10 mouse cellular contexts compared by ENCODE assay signal in genomic region chr3:102165536-102166286, GRCm38 (mm10). TPM values are rescaled to one million over a fixed set of nuclear protein-coding genes. Genes with fewer than 3 reads are reported as not detected.
DNase-seq lines count a peak whose midpoint lies in the region; ATAC-seq and TF ChIP-seq lines count a peak whose summit lies in the region.
"Had no signal": no experiment of that assay in that cellular context is flagged by ENCODE, and none has a peak within 500 bp of the region (broad histone marks: within the 10 kb centered on the region; RNA-seq: fewer than 3 reads in every experiment).

No protein-coding gene starts in this region.

- TF ChIP-seq POLR2A in MEL (IDR thresholded peaks at IDR 0.05; ENCODE audit: control insufficient read depth in 1 of 2, insufficient read depth in 1 of 2, low read depth in 1 of 2, low read length in 2 of 2, poor library complexity in 1 of 2) = peak; percentile 5 to 52; a peak in 1 of 4 replicates

- H3K27ac ChIP-seq in heart, embryonic 13.5 days (replicated peaks) = peak overlapping the region; percentile 73
- peak overlapping the region; percentile 98 for H3K27ac ChIP-seq in MEL (ENCODE audit: control insufficient read depth, low read depth, low read length)

- no peaks in the 10 kb centered on the region for H3K9me3 ChIP-seq in heart, embryonic 13.5 days
- no peaks in the 10 kb centered on the region for H3K9me3 ChIP-seq in MEL (replicated peaks; ENCODE audit: insufficient read depth, low read length)

- no peak for TF ChIP-seq CTCF in MEL (IDR thresholded peaks at IDR 0.05 in 2 of 3, conservative IDR thresholded peaks at IDR 0.05 in 1 of 3; ENCODE audit: control insufficient read depth in 1 of 3, insufficient read depth in 1 of 3, low read depth in 2 of 3, low read length in 3 of 3, poor library complexity in 1 of 3, severe bottlenecking in 1 of 3)

- peak; percentile 57 for ATAC-seq in heart, embryonic 13.5 days (ENCODE audit: extremely low read depth, insufficient number of reproducible peaks, low FRiP score, low TSS enrichment)
- peak; percentile 86 for ATAC-seq in erythroid progenitor cell, adult 5-6 weeks (replicated peaks; ENCODE audit: low FRiP score, poor library complexity, severe bottlenecking)
- ATAC-seq in megakaryocyte-erythroid progenitor cell, adult 5-6 weeks (replicated peaks; ENCODE audit: low FRiP score, low TSS enrichment, poor library complexity, severe bottlenecking) = peak; percentile 94

- H3K9ac ChIP-seq in heart, embryonic 13.5 days = peak overlapping the region; percentile 37; the same call in 1 of the 2 replicates
- H3K9ac ChIP-seq in MEL (ENCODE audit: control insufficient read depth, low read depth, low read length, poor library complexity, severe bottlenecking) = peak overlapping the region; percentile 76

- peak; percentile 98 for TF ChIP-seq EP300 in MEL (IDR thresholded peaks at IDR 0.05; ENCODE audit: low read depth in 1 of 2, low read length in 2 of 2)

- peaks cover 2% of the 10 kb centered on the region; the same call in 1 of the 2 replicates for H3K79me2 ChIP-seq in MEL (ENCODE audit: control insufficient read depth, insufficient read depth, low read length, poor library complexity)

- H3K4me2 ChIP-seq in heart, embryonic 13.5 days = peak overlapping the region; percentile 52

- H3K36me3 ChIP-seq in heart, embryonic 13.5 days = peaks cover 56% of the 10 kb centered on the region
- peaks cover 0 to 40% of the 10 kb centered on the region in 2 experiments; a peak in 2 of 4 replicates for H3K36me3 ChIP-seq in MEL (ENCODE audit: control insufficient read depth in 1 of 2, insufficient read depth in 2 of 2, low read length in 2 of 2)

- peaks cover 58% of the 10 kb centered on the region for H3K4me1 ChIP-seq in heart, embryonic 13.5 days
- H3K4me1 ChIP-seq in MEL (ENCODE audit: control insufficient read depth in 1 of 2, insufficient read depth in 2 of 2, low read length in 2 of 2) = peaks cover 6 to 40% of the 10 kb centered on the region in 2 experiments

- DNase-seq in heart, postnatal 10 days = no peak
- DNase-seq in MEL (ENCODE audit: low read depth, low spot score) = peak; percentile 98
- DNase-seq in ovary, postnatal 10 days (ENCODE audit: low spot score) = no peak
- no peak for DNase-seq in left cerebral cortex, adult 11 months (ENCODE audit: low spot score)
- no peak for DNase-seq in cerebellum, adult 11 months
- DNase-seq: layer of hippocampus, postnatal 36 days had no signal

- no peaks in the 10 kb centered on the region for H3K27me3 ChIP-seq in heart, embryonic 13.5 days (replicated peaks)
- no peaks in the 10 kb centered on the region for H3K27me3 ChIP-seq in MEL (ENCODE audit: control insufficient read depth in 1 of 2, insufficient read depth in 2 of 2, low read length in 2 of 2)
- H3K27me3 ChIP-seq: CH12.LX had no signal

- intact Hi-C loops in heart, postnatal 10 days (cut with DNase I) = loop anchor here (5.0 kb wide), 2 partner anchors 37 to 83 kb away; partner anchors contain the start of gene Vangl1

- TF ChIP-seq RAD21 in MEL (IDR thresholded peaks at IDR 0.05; ENCODE audit: low read depth, low read length) = no peak

- H3K4me3 ChIP-seq in heart, embryonic 13.5 days = peak overlapping the region; percentile 34
- H3K4me3 ChIP-seq in MEL (ENCODE audit: control insufficient read depth in 1 of 2, insufficient read depth in 1 of 2, low read depth in 2 of 2, low read length in 2 of 2) = peak overlapping the region; percentile 49 to 65

- 59% methylated on average over 21 of the region's 21 CpGs for WGBS in heart, embryonic 13.5 days

TF ChIP-seq in MEL, 35 proteins besides CTCF, POLR2A, EP300 and RAD21:
- TF ChIP-seq MAFK (IDR thresholded peaks at IDR 0.05; ENCODE audit: borderline replicate concordance, low read depth, low read length) = no peak
- TF ChIP-seq TBP (IDR thresholded peaks at IDR 0.05; ENCODE audit: low read depth, low read length) = 0 out of 2 replicates have a peak, but pooled peaks have one; percentile 49
- TF ChIP-seq GABPA (IDR thresholded peaks at IDR 0.05; ENCODE audit: low read depth, low read length) = no peak
- peak; percentile 49; the same call in 1 of the 2 replicates for TF ChIP-seq MYC (IDR thresholded peaks at IDR 0.05; ENCODE audit: low read depth, low read length)
- TF ChIP-seq POLR2AphosphoS5 (IDR thresholded peaks at IDR 0.05; ENCODE audit: borderline replicate concordance, low read depth, low read length) = no peak
- TF ChIP-seq POLR2AphosphoS2 (IDR thresholded peaks at IDR 0.05; ENCODE audit: low read length) = no peak
- 0 out of 2 replicates have a peak, but pooled peaks have one; percentile 12 for TF ChIP-seq JUND (IDR thresholded peaks at IDR 0.05; ENCODE audit: low read depth, low read length)
- no peak for TF ChIP-seq UBTF (IDR thresholded peaks at IDR 0.05; ENCODE audit: borderline replicate concordance, insufficient read depth, low read depth, low read length)
- TF ChIP-seq TCF12 (IDR thresholded peaks at IDR 0.05; ENCODE audit: low read depth, low read length) = peak; percentile 99
- TF ChIP-seq ETS1 (IDR thresholded peaks at IDR 0.05; ENCODE audit: low read depth, low read length) = peak; percentile 85
- peak; percentile 81; the same call in 1 of the 2 replicates for TF ChIP-seq MAZ (IDR thresholded peaks at IDR 0.05; ENCODE audit: low read depth, low read length)
- TF ChIP-seq NELFE (IDR thresholded peaks at IDR 0.05; ENCODE audit: low read depth, low read length) = 0 out of 2 replicates have a peak, but pooled peaks have one; percentile 31
- no peak; the same call in none of the 2 replicates for TF ChIP-seq MXI1 (IDR thresholded peaks at IDR 0.05; ENCODE audit: low read depth, low read length)
- 0 out of 2 replicates have a peak, but pooled peaks have one; percentile 26 for TF ChIP-seq ZMIZ1 (IDR thresholded peaks at IDR 0.05; ENCODE audit: low read depth, low read length)
- TF ChIP-seq MEF2A (IDR thresholded peaks at IDR 0.05; ENCODE audit: extremely low read depth, insufficient replicate concordance, low read depth, low read length, poor library complexity, severe bottlenecking) = no peak
- peak; percentile 63 for TF ChIP-seq BHLHE40 (IDR thresholded peaks at IDR 0.05; ENCODE audit: borderline replicate concordance, low read depth, low read length)
- peak; percentile 61; the same call in 1 of the 2 replicates for TF ChIP-seq SIN3A (IDR thresholded peaks at IDR 0.05; ENCODE audit: low read length)
- 0 out of 2 replicates have a peak, but pooled peaks have one; percentile 16 for TF ChIP-seq HCFC1 (IDR thresholded peaks at IDR 0.05; ENCODE audit: low read depth, low read length)
- TF ChIP-seq CHD2 (IDR thresholded peaks at IDR 0.05; ENCODE audit: low read length) = no peak
- TF ChIP-seq ZNF384 (IDR thresholded peaks at IDR 0.05; ENCODE audit: low read depth, low read length) = peak; percentile 95
- TF ChIP-seq ELF1 (IDR thresholded peaks at IDR 0.05; ENCODE audit: low read depth, low read length) = no peak
- TF ChIP-seq MYB (IDR thresholded peaks at IDR 0.05; ENCODE audit: low read depth, low read length) = no peak
- TF ChIP-seq KAT2A (conservative IDR thresholded peaks at IDR 0.05; ENCODE audit: low read depth, low read length) = no peak
- TF ChIP-seq USF2 (IDR thresholded peaks at IDR 0.05; ENCODE audit: borderline replicate concordance in 1 of 2, insufficient read depth in 1 of 2, low read depth in 1 of 2, low read length in 2 of 2) = no peak
- peak; percentile 98 for TF ChIP-seq TAL1 (IDR thresholded peaks at IDR 0.05; ENCODE audit: low read length)
- no peak for TF ChIP-seq USF1 (IDR thresholded peaks at IDR 0.05; ENCODE audit: low read depth, low read length)
- TF ChIP-seq CHD1 (IDR thresholded peaks at IDR 0.05; ENCODE audit: low read depth, low read length) = no peak
- TF ChIP-seq MAX (IDR thresholded peaks at IDR 0.05; ENCODE audit: low read length) = no peak
- no peak for TF ChIP-seq ZC3H11A (IDR thresholded peaks at IDR 0.05; ENCODE audit: low read depth, low read length)
- TF ChIP-seq ZKSCAN1 (IDR thresholded peaks at IDR 0.05; ENCODE audit: low read depth, low read length) = no peak
- TF ChIP-seq GATA1 (IDR thresholded peaks at IDR 0.05; ENCODE audit: low read depth, low read length) = peak; percentile 99
- TF ChIP-seq E2F4 (IDR thresholded peaks at IDR 0.05; ENCODE audit: borderline replicate concordance, low read depth, low read length) = no peak
- peak; percentile 86 for TF ChIP-seq RCOR1 (IDR thresholded peaks at IDR 0.05; ENCODE audit: low read depth, low read length)
- TF ChIP-seq SMC3 (IDR thresholded peaks at IDR 0.05; ENCODE audit: low read depth, low read length) = no peak
- peak; percentile 58; the same call in 1 of the 2 replicates for TF ChIP-seq NRF1 (IDR thresholded peaks at IDR 0.05; ENCODE audit: insufficient read depth, low read depth, low read length, poor library complexity, severe bottlenecking)

RNA-seq across cellular contexts. Expression of gene Vangl1, which starts 38.8 kb away (rescaled TPM):
- polyA plus RNA-seq in heart, embryonic 13.5 days (2015; fragmentation: Nextera tagmentation; extraction: Ambion mirVana) = 19.2 and 24.0 TPM in 2 replicates
- total RNA-seq in heart, postnatal 10 days (2021) = 10 to 100 TPM; 24.2 to 25.3 TPM
- total RNA-seq in MEL (2012; rRNA removed) = 6.5 and 6.8 TPM in 2 replicates
- polyA plus RNA-seq in MEL (2012; ENCODE audit: insufficient read depth in 1 of 2, insufficient read length in 2 of 2, low read depth in 1 of 2, low replicate concordance in 2 of 2, missing spikeins in 1 of 2) = 10 to 100 TPM in 1 of 2 experiments, not detected in 1; 15.1 TPM
- 31.0 and 61.6 TPM in 2 replicates for total RNA-seq in erythroid progenitor cell, adult 5-6 weeks (2015; ENCODE audit: low replicate concordance)
- total RNA-seq in erythroid progenitor cell, adult 5-6 weeks (2017; ENCODE audit: low replicate concordance) = 52.2 and 109 TPM in 2 replicates
- total RNA-seq in megakaryocyte-erythroid progenitor cell, adult 5-6 weeks (2014; fragmentation: Nextera tagmentation) = 3.3 and 3.4 TPM in 2 replicates
- 1.5 and 6.1 TPM in 2 replicates for total RNA-seq in megakaryocyte-erythroid progenitor cell, adult 5-6 weeks (2017)
- total RNA-seq: CH12.LX had no signal
